In genomic region chr8:44919487-44920082, GRCm38 (mm10) we compare ENCODE assay signal across 18 mouse cellular contexts. TPM values are rescaled to one million over a fixed set of nuclear protein-coding genes. Genes with fewer than 3 reads are reported as not detected.
"Had no signal": no experiment of that assay in that cellular context is flagged by ENCODE, and none has a peak within 500 bp of the region (broad histone marks: within the 10 kb centered on the region; RNA-seq: fewer than 3 reads in every experiment).

No protein-coding gene starts in this region.

- H3K27me3 ChIP-seq: lung, embryonic 15.5 days; megakaryocyte, embryonic 14.5 days; midbrain, embryonic 13.5 days; midbrain, embryonic 15.5 days; neural tube, embryonic 12.5 days; stomach, embryonic 15.5 days had no signal

- H3K9me3 ChIP-seq: lung, embryonic 15.5 days; midbrain, embryonic 13.5 days; midbrain, embryonic 15.5 days; neural tube, embryonic 12.5 days; stomach, embryonic 15.5 days had no signal

- ATAC-seq: lung, postnatal 0 days; midbrain, embryonic 13.5 days; midbrain, embryonic 15.5 days had no signal

- H3K4me2 ChIP-seq: lung, embryonic 15.5 days; midbrain, embryonic 11.5 days; midbrain, embryonic 13.5 days; midbrain, embryonic 15.5 days; neural tube, embryonic 12.5 days; stomach, embryonic 15.5 days had no signal

- H3K9ac ChIP-seq: lung, embryonic 15.5 days; midbrain, embryonic 13.5 days; midbrain, embryonic 15.5 days; neural tube, embryonic 12.5 days; stomach, embryonic 15.5 days had no signal

- H3K27ac ChIP-seq: lung, embryonic 15.5 days; macrophage; midbrain, embryonic 13.5 days; midbrain, embryonic 15.5 days; neural tube, embryonic 12.5 days; stomach, embryonic 15.5 days; stomach, postnatal 0 days had no signal

- H3K4me1 ChIP-seq: lung, embryonic 15.5 days; megakaryocyte, embryonic 14.5 days; midbrain, embryonic 13.5 days; midbrain, embryonic 15.5 days; neural tube, embryonic 12.5 days; stomach, embryonic 15.5 days had no signal

- H3K36me3 ChIP-seq: lung, embryonic 15.5 days; midbrain, embryonic 13.5 days; midbrain, embryonic 15.5 days; neural tube, embryonic 12.5 days; stomach, embryonic 15.5 days had no signal

- DNase-seq: lung, adult 2 months; lung, postnatal 14 days; lung, postnatal 36 days; right cerebral cortex, postnatal 14 days; thymus, adult 2 months; thymus, postnatal 25 days; thymus, postnatal 4 days had no signal

- H3K4me3 ChIP-seq: lung, embryonic 15.5 days; megakaryocyte, embryonic 14.5 days; midbrain, embryonic 13.5 days; midbrain, embryonic 15.5 days; neural tube, embryonic 12.5 days; stomach, embryonic 15.5 days had no signal

RNA-seq across cellular contexts. Expression of gene Fat1, which starts 15.7 kb away (rescaled TPM):
- total RNA-seq: megakaryocyte progenitor cell, adult 5-6 weeks had no signal
